Mouse (Mus musculus): ENCODE data around the gene Rap1gap2.

Gene Rap1gap2

GRCm38 (mm10) chr11:74499521-74500099 lies 111.1 kb downstream of the Rap1gap2 start:
- DNase-seq = peak; percentile 34

- no peak for DNase-seq
Observed at GRCm38 (mm10) chr11:74499058-74499457, 111.7 kb downstream of the Rap1gap2 start.

DNA sequence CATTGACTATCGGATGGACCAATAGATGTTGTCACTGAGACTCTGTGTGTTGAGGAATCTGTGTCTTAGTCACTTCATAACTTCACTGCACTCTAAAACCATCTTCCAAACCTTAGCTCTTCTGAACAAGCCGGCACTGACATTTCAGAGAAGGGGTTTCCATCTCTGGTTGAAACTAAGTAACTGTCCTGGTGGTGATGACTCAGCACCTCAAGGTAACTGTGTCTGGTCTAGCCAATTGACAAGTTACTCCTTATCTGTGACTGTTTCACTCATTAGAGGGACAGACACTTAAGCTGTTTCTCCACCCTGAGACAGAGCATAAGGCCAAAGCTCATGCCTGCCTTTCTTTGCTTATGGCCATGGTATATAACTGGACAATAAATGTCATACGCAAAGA lies 114.1 kb downstream of the Rap1gap2 start:
- DNase-seq = no peak

DNA sequence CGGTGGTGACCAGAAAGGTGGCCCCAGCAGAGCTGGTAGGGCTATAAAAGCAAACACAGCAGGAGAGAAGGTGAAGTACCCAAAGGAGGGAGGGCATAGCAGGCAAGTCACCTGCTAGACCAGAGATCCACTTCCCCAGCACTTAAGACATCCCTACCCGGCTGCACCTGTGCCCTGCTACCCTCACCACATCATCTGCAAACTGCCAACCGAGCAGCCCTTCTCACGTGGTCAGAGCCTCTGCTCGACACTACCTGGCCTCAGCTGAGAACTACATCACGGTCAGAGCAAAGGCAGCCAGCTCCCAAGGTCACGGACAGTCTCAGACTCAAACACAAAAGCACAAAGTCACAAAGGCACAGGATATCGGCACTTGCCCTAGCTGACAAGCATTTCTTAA lies 116.8 kb downstream of the Rap1gap2 start:
- DNase-seq = no peak

- DNase-seq = no peak
Observed at GRCm38 (mm10) chr11:74493172-74493862, 117.4 kb downstream of the Rap1gap2 start.

DNA sequence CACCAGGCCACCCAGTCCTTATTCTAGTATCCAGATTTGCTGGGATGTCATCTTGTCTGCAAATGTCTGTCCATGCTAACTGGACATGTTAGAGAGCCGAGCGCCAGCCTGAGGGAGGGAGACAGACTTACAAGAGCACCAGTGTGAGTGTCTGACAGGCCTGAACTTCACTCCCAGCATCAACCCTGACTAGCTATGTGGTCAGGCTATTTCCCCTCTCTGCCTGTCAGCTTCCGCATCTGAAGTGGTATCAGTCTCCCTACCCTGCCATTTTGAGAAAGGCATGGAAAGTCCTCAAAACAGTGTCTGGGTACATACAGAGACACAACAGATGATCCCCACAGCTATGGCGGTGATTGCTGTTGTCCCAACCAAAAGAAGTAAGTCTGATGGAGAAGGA lies 119.6 kb downstream of the Rap1gap2 start:
- DNase-seq = no peak

GRCm38 (mm10) chr11:74489239-74489638 lies 121.5 kb downstream of the Rap1gap2 start:
- no peak for DNase-seq

- DNase-seq = no peak
Observed at GRCm38 (mm10) chr11:74487952-74488351, 122.8 kb downstream of the Rap1gap2 start.

DNA sequence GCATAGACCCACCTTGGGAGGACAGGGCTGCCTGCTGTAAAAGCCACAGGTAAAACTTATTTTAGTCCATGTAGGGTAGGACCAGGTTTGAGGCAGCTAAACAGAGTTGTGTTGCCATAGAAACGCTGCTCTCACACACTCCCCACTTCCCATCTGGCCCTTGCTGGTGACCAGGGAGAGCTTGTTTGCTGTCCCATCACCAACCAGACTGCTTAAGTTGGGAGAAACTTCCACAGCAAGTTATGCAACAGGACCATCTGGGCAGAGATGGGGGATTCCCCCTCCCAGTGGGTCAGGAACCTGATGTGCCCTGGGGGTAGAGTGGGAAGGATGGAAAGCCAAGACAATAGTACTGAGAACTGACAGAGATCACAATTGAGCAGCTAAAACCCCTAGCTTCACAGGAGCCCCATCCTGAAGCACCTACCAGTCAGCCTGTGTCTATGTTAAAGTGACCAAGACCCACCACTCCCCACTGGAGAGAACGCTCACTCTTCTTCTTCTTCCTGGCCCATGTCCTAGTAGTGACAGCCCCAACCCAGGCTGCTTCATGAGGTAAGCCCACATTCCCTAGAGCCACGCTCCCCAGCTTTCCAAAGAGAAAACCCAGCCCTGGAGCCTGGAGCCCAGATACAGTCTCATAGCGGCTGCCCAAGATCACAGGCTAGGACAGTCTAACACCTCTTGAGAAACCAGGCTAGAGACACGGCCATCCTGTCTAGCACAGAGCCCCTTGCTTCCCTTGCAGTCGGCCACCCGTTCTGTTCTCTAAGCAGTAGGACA lies 125.1 kb downstream of the Rap1gap2 start:
- no peak for DNase-seq

DNA sequence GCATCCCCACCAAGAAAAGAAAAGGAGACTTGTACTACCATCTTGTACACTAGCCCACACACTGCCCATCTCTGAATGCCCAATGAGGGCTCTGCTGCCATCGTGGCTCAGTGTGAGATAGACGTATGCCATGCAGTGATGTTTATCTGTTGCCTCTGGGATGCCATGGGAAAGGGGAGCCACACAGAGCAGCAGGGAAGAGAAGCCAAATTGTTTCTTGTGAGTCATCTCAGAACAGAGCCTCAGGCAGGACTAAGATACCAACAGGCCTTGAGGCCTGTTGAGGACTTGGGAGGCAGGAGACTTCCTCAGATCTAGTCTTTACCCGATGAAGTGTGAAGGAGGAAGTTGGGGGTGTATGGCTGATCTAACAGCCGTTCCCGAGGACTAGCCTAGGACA lies 126.8 kb downstream of the Rap1gap2 start:
- DNase-seq = no peak

GRCm38 (mm10) chr11:74483153-74483817 lies 127.4 kb downstream of the Rap1gap2 start:
- DNase-seq = no peak

GRCm38 (mm10) chr11:74481797-74482196 lies 128.9 kb downstream of the Rap1gap2 start:
- DNase-seq = no peak

GRCm38 (mm10) chr11:74479715-74480289 lies 130.9 kb downstream of the Rap1gap2 start:
- DNase-seq = no peak

GRCm38 (mm10) chr11:74478877-74479276 lies 131.8 kb downstream of the Rap1gap2 start:
- DNase-seq = no peak

DNA sequence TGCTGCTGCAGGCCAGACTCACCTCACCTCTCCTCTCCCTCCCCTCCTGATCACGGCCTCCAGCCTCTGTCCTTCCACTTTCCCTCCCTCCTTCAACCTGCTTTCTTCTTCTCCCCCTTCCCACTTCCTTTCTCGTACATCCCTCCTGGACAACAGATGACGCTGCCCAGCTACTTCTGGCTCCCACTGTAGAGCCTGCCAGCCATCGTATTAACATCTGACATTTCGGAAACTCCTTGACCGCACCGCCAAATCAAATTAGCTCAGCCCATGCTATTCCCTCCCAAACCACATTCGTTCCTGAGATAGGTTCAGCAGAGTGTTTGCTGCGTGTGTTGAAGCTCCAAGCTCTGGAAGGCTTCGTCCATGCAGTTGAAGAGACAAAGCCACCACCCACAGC lies 138.0 kb downstream of the Rap1gap2 start:
- DNase-seq = no peak

GRCm38 (mm10) chr11:74468195-74468594 lies 142.5 kb downstream of the Rap1gap2 start:
- DNase-seq = peak; percentile 31

DNA sequence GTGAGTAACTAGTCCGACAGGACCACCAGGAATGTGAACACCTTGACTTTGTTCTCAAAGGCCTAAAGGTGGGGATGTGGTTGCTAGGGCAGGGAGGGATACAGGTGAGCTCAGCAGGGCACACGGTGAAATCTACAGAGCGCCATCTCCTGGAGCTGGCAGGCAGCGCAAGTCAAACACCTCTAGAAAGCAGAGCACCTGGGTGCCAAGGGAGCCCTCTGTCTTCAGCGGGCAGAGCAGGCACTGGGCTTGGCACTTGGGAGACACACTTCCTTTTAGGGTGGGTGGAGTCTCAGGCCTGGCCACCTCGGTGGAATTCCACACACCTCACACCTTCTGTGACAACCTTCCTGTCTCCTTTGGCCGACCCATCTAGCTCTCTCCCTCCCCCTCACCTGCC lies 145.0 kb downstream of the Rap1gap2 start:
- no peak for DNase-seq

DNA sequence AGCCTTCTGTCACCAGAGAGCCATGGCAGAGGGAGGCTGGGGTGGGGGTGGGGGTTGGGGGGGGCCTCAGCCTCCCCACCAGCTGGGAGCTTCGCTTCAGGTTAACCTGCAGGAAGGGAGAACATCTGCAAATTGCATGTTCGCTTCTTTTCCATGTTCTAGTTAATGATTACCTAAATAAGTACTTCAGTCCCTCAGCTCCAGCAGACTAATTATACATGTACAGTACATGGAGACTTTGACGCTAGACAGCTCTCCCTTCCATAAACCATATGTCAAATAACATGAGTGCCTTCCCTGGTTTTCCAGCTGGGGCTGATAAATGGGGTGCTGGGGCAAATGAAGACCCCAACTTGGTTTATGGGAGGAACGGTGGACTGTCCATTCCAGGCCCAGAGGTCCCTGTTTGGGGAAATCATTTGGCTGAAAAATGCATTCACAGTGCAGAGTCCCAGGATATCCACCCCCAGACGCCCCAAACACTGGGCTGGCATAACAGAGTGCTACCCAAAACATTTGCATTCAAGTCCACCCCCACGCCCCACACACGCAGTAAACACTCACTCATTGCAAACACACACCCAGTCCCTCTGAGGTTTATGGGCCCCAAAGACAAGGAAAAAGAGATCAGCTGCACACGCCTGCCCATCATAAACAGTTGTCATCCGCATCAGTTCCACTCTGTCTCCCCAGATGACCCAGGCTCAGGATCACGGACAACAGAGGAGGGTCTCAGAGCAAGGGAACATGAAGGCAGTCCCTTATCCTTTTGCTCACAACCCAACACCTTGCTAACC lies 146.3 kb downstream of the Rap1gap2 start:
- no peak for DNase-seq

DNA sequence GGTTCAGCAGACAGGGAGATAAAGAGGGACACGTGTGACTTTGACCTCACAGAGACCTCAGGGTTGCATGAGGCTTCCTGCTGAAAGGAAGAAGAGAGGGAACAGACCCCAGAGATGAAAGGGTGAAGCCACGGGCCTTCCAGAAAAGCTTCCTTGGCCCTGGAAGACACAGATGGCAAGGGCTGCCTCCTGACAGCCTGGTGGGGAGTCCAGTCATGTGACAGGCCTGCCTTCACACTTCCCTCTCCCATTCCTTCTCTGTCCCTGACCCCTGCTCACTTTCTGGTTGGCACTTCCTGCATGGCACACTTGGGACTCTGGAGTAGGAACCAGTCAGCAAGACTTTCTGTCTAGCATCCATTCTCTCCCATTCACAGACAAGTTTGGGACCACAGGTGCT lies 148.1 kb downstream of the Rap1gap2 start:
- DNase-seq = no peak

DNA sequence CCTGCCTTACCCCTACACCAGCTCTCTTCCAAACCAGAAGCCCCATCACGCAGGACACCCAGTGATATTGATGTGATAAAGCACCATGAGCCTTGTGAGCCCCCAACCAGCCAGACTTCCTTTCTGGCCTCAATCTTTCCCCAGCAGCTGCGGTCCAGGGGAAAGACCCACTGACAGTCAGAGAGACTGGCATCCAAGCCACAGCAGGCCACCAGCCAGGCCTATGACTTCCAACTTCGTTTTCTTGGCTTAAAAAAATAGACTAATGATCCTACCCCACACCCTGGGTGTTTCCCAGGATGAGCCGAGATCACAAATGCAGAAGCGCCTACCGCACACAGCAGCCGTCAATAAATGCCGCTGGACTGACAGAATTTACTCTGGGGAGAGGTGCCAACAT lies 151.1 kb downstream of the Rap1gap2 start:
- DNase-seq = no peak

DNA sequence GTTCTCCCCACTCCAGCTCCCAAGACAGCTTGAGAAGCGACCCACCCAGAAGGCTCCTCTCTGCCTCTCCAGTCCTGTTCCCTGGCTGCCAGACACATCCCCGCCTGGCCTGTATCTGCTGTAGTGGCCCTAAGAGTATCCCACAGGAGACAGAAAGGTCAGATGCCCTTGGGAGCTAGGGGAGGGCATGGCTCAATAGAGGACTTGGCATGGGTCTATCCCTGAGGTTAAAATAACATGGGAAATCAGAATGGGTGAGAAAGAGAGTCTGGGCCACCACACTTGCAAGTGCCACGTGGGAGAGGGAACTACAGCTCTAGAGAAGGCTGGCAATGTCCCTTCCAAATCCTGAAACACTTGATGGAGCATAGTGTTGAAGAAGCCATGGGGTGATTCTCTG lies 152.3 kb downstream of the Rap1gap2 start:
- DNase-seq = no peak

DNA sequence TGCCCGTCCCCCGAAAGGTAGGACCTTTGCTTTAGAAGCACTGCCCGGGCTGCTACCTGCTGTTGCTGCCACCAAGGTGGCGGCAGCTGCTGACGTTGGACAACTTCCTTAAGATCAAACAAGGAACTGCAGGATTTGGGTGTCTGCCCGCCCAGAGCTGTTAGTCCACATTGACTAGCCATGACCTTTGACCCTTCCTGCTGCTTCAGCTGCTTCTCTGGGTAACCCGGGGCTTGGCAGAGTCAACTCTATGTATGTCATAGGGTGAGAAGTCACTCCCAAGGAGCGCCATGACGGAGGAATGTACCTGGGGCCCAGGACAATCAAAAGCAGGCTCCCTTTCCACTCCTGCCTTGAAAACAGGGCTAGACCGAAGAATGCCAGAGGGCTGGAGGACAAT lies 153.5 kb downstream of the Rap1gap2 start:
- DNase-seq = no peak
